Mouse (Mus musculus): Measurements from ENCODE around the gene Itgb8.

DNA sequence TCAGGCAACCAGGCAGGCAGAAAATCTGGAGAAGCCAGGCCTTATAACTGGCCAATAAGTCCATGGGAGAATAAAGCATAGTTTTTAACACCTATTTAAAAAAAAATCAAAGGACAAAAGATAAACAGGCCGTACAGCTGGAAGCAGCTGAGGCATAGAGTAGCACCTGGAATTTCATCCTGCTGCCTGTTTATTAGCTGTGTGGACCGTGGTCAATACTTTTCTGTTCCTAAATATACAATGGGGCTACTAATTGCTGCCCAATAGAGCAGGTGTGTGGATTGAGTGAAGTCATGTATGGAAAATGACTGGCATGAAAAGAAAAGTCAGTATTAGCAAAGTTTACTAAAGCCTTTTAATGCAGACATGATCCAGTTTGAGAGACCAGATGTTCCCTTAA is 62.6 kb downstream of the Itgb8 start:
- TF ChIP-seq CTCF (conservative IDR thresholded peaks at IDR 0.05 in 1 of 2, IDR thresholded peaks at IDR 0.05 in 1 of 2; ENCODE audit: low read depth in 2 of 2, low read length in 2 of 2) (no peak), ZKSCAN1 (IDR thresholded peaks at IDR 0.05; ENCODE audit: borderline replicate concordance, low read depth, low read length) (no peak), RCOR1 (conservative IDR thresholded peaks at IDR 0.05; ENCODE audit: low read depth, low read length) (no peak), CHD1 (IDR thresholded peaks at IDR 0.05; ENCODE audit: low read depth, low read length) (no peak), MAFK (IDR thresholded peaks at IDR 0.05; ENCODE audit: insufficient replicate concordance, low read length) (no peak), ZNF384 (IDR thresholded peaks at IDR 0.05; ENCODE audit: low read depth, low read length) (no peak), KAT2A (IDR thresholded peaks at IDR 0.05; ENCODE audit: insufficient replicate concordance, low read length) (no peak)
